Mouse (Mus musculus): ENCODE measurements around the gene Exo5.

- TF ChIP-seq CTCF (IDR thresholded peaks at IDR 0.05) = no peak
- no peak for TF ChIP-seq POLR2A (IDR thresholded peaks at IDR 0.05; ENCODE audit: insufficient read depth, low read depth, low read length)
- no peak for TF ChIP-seq EP300 (IDR thresholded peaks at IDR 0.05; ENCODE audit: insufficient read depth, low read depth, low read length)
Measured at GRCm38 (mm10) chr4:120913861-120914260, 11.0 kb downstream of the Exo5 start.

Data from heart, adult 2 months (tissue).